Mouse (Mus musculus) embryonic fibroblast, embryonic 13.5 days (primary cell): ENCODE measurements around the gene Fxr2.

Source experiments
- CTCF ChIP-seq: IDR thresholded peaks from 2 replicates; pipeline ENCODE4 v1.5.1; 2011; ENCODE audit warnings: mild to moderate bottlenecking, control low read depth, low read length, moderate library complexity, borderline replicate concordance; ENCODE audit not compliant: insufficient read depth
- POLR2A ChIP-seq: IDR thresholded peaks from 2 replicates; pipeline ENCODE4 v1.6.1; 2011; ENCODE audit warnings: low read depth, mild to moderate bottlenecking, control low read depth, low read length, moderate library complexity

DNA sequence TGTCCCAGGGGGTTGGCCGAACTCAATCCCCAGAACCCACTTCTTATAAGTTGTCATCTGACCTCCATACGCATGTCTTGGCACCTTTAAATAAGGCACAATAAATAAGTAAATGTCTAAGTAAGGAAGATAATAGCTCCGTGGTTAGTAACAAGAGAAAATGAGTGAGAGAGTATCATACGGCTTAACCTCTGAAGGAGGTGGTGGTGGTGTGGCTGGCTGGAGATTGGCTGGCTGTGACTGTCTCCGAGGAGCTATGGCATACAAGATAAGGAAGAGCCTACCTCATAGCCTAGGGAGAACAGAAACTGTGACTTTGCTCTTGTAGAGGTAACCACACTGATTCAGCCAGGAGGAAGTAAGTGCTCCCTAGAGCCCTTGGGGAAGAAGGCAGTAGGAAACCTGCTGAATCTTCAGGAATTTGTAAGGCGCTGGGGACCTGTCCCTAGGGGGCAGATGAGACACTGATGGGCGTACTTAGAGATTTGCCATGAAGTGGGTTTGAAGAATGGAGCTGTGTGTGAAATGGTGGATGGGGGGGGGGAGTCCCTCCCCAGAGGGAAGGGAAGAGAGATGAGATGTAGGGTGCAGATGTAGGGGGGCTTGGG is 47.0 kb upstream of the Fxr2 start:
- TF ChIP-seq CTCF (no peak), POLR2A (no peak)
